Mouse (Mus musculus): ENCODE measurements at regions not wholly inside any gene's neighbourhood (a gene's known extent, or its start where the extent isn't known, plus 50 kb on each side); places are given as distances from the start of the nearest gene placed in this dataset.

DNA sequence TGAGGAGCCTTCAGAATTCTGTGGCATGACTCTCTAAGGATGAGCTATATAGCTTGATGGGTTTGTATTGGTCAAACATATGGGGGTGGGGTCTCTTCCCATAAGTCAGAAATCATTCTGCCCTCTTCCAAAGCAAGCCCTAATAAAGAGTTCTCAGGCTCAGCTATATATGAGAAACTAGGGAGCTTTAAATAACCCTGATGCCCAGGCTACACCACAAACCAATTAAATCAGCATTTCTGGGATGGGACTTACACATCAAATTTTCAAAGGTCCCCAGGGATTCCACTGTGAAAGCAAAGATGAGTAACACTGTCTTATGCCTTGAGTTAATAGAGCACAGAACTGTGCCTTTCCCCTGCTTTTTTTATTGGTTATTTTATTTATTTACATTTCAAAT is 2227.7 kb downstream of the 9330182O14Rik start:
- TF ChIP-seq POLR2AphosphoS2 (IDR thresholded peaks at IDR 0.05; ENCODE audit: insufficient read length, low read depth) = no peak
- TF ChIP-seq MAX (IDR thresholded peaks at IDR 0.05; ENCODE audit: low read depth) = no peak
- no peak for TF ChIP-seq MYOG (IDR thresholded peaks at IDR 0.05; ENCODE audit: control insufficient read depth in 1 of 3, insufficient read depth in 1 of 3, insufficient read length in 2 of 3, low read depth in 2 of 3)
- no peak for TF ChIP-seq POLR2A (IDR thresholded peaks at IDR 0.05; ENCODE audit: insufficient read length, low read depth)
- TF ChIP-seq USF1 (IDR thresholded peaks at IDR 0.05; ENCODE audit: low read depth) = no peak
